Comparison of ENCODE assay signal across 18 mouse cellular contexts in the genomic region with DNA sequence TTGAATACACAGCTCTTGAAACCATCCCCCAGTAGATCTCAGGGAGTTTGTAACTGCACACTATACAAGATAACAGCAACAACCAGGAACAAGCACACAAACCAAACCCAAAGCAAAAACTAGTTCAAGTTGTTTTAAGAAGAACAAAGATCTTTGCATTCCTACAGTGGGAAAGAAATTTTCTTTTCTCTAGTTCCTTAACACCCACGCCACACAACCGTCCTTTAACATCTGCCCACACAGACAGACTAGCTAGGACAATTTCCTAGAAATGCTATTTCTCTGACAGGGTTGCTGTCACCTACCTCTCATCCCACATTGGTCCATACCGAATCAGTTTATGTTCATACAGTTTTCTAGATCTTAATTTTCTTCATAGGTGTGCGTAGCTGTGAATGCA. TPM values are rescaled to one million over a fixed set of nuclear protein-coding genes. Genes with fewer than 3 reads are reported as not detected.
DNase-seq lines count a peak whose midpoint lies in the region.
"Had no signal": no experiment of that assay in that cellular context is flagged by ENCODE, and none has a peak within 500 bp of the region (broad histone marks: within the 10 kb centered on the region; RNA-seq: fewer than 3 reads in every experiment).

No protein-coding gene starts in this region.

- intact Hi-C loops in left cerebral cortex, postnatal 25 days (cut with DNase I): loop anchor here (5.0 kb wide), 1 partner anchor 35 kb away; no protein-coding TSS in a partner anchor

- DNase-seq in frontal cortex, postnatal 36 days (ENCODE audit: low spot score in 2 of 2): peak; percentile 8 to 20
- DNase-seq in frontal cortex, postnatal 14 days (ENCODE audit: low spot score in 2 of 2): no peak
- peak; percentile 12 to 55 for DNase-seq in left cerebral cortex, postnatal 25 days (ENCODE audit: low spot score in 2 of 2)
- no peak for DNase-seq in left cerebral cortex, adult 8-10 months (ENCODE audit: low spot score in 2 of 2)
- peak; percentile 55 for DNase-seq in brain, adult 2 months (ENCODE audit: low read depth, low spot score)
- DNase-seq in liver: no peak
- DNase-seq: adrenal gland, adult 2 months; adrenal gland, adult 8-10 months; adrenal gland, postnatal 10 days; adrenal gland, postnatal 14 days; adrenal gland, postnatal 25 days; adrenal gland, postnatal 36 days; B cell, adult 2 months; cerebellum, adult 11 months; cerebellum, adult 11-12 months; cerebellum, adult 18-20 months; cerebellum, adult 2 months had no signal

RNA-seq across cellular contexts. Expression of a gene that starts 3.9 kb away (rescaled TPM):
- total RNA-seq in left cerebral cortex, postnatal 25 days (2021): 10 to 100 TPM; 47.2 to 54.7 TPM
- 10 to 100 TPM; 44.2 to 56.6 (median 52.6) TPM for total RNA-seq in left cerebral cortex, adult 8-10 months (2022)

RNA-seq across cellular contexts. Expression of a gene that starts 27.9 kb away (rescaled TPM):
- total RNA-seq in left cerebral cortex, postnatal 25 days (2021): 1 to 10 TPM; 1.0 to 1.2 TPM
- 1 to 10 TPM; 2.1 to 3.4 (median 2.7) TPM for total RNA-seq in left cerebral cortex, adult 8-10 months (2022)
- total RNA-seq: CH12.LX had no signal

Comparison
In these comparisons a context has a peak if more than half of its experiments do, and no peak if none do; other contexts are left out.
1. DNase-seq: peak in frontal cortex, postnatal 36 days (2 of 2), left cerebral cortex, postnatal 25 days (2 of 2) and brain, adult 2 months (single experiment); none in frontal cortex, postnatal 14 days (0 of 2), left cerebral cortex, adult 8-10 months (0 of 2) and liver (single experiment).